Mouse (Mus musculus) brain, adult 2 months (tissue): ENCODE results near the gene E2f3.

Source experiments
- DNase-seq: peaks from one replicate; pipeline ENCODE4 v3.0.0; 2011; ENCODE audit warnings: low read depth, low spot score

Gene E2f3

GRCm38 (mm10) chr13:29979140-29979564 is 6.7 kb downstream of the E2f3 start:
- DNase-seq = no peak

GRCm38 (mm10) chr13:29977358-29977757 is 8.5 kb downstream of the E2f3 start:
- DNase-seq = no peak

GRCm38 (mm10) chr13:29974066-29974465 is 11.8 kb downstream of the E2f3 start:
- DNase-seq = peak; percentile 43

GRCm38 (mm10) chr13:29973610-29974009 is 12.3 kb downstream of the E2f3 start:
- no peak for DNase-seq

- no peak for DNase-seq
Observed at GRCm38 (mm10) chr13:29970333-29970732, 15.5 kb downstream of the E2f3 start.

GRCm38 (mm10) chr13:29968636-29969035 is 17.2 kb downstream of the E2f3 start:
- DNase-seq = no peak

GRCm38 (mm10) chr13:29967367-29967766 is 18.5 kb downstream of the E2f3 start:
- DNase-seq = no peak

- no peak for DNase-seq
Observed at GRCm38 (mm10) chr13:29966966-29967365, 18.9 kb downstream of the E2f3 start.

- DNase-seq = no peak
Observed at GRCm38 (mm10) chr13:29964087-29964486, 21.8 kb downstream of the E2f3 start.

- no peak for DNase-seq
Observed at GRCm38 (mm10) chr13:29960416-29960815, 25.4 kb downstream of the E2f3 start.

GRCm38 (mm10) chr13:29957731-29958254 is 28.1 kb downstream of the E2f3 start:
- peak; percentile 11 for DNase-seq

- DNase-seq = peak; percentile 70
Observed at GRCm38 (mm10) chr13:29956821-29957421, 28.9 kb downstream of the E2f3 start.

- DNase-seq = no peak
Observed at GRCm38 (mm10) chr13:29955296-29955695, 30.6 kb downstream of the E2f3 start.

- no peak for DNase-seq
Observed at GRCm38 (mm10) chr13:29954741-29955140, 31.1 kb downstream of the E2f3 start.

GRCm38 (mm10) chr13:29953417-29954045 is 32.3 kb downstream of the E2f3 start:
- no peak for DNase-seq

- peak; percentile 51 for DNase-seq
Observed at GRCm38 (mm10) chr13:29946045-29946444, 39.8 kb downstream of the E2f3 start.

- no peak for DNase-seq
Observed at GRCm38 (mm10) chr13:29944915-29945570, 40.8 kb downstream of the E2f3 start.

GRCm38 (mm10) chr13:29944493-29944892 is 41.4 kb downstream of the E2f3 start:
- no peak for DNase-seq

GRCm38 (mm10) chr13:29943541-29944039 is 42.3 kb downstream of the E2f3 start:
- DNase-seq = peak; percentile 33

GRCm38 (mm10) chr13:29940071-29940470 is 45.8 kb downstream of the E2f3 start:
- no peak for DNase-seq

GRCm38 (mm10) chr13:29939399-29939798 is 46.5 kb downstream of the E2f3 start:
- DNase-seq = no peak

GRCm38 (mm10) chr13:29938776-29939175 is 47.1 kb downstream of the E2f3 start:
- DNase-seq = no peak
